Mouse (Mus musculus) cerebellum, postnatal 14 days (tissue): ENCODE data around the gene H2al1o.
"Not testable (repeated sequence)": the region's sequence is repeated elsewhere in the genome, so short reads cannot be mapped to it uniquely, and the experiment has no call there.

Experiments
- DNase-seq, 2 experiments: peaks; one replicate each; pipeline ENCODE4 v3.0.0; 2021; ENCODE audit warnings: mixed read lengths in 2 of 2

The H2al1o gene

GRCm38 (mm10) chrX:9572309-9572708 lies at the start of gene H2al1o:
H2al1o (minus strand) TSS chrX:9572409.
- not testable (repeated sequence) for DNase-seq

GRCm38 (mm10) chrX:9598036-9598435 lies 25.8 kb upstream of the H2al1o start:
- peak; percentile 11 to 49 for DNase-seq

GRCm38 (mm10) chrX:9536881-9537280 lies 35.3 kb downstream of the H2al1o start:
- no peak for DNase-seq
